Mouse (Mus musculus) heart, postnatal 0 days (tissue): ENCODE results near the gene Zbtb40.

Source experiments
- CTCF ChIP-seq: IDR thresholded peaks from 2 replicates; pipeline ENCODE4 v1.5.1; 2016; ENCODE audit warnings: antibody characterized with exemption, control low read depth, low read depth
- EP300 ChIP-seq: IDR thresholded peaks from 2 replicates; pipeline ENCODE4 v1.6.1; 2016; ENCODE audit warnings: antibody characterized with exemption, low read depth

DNA sequence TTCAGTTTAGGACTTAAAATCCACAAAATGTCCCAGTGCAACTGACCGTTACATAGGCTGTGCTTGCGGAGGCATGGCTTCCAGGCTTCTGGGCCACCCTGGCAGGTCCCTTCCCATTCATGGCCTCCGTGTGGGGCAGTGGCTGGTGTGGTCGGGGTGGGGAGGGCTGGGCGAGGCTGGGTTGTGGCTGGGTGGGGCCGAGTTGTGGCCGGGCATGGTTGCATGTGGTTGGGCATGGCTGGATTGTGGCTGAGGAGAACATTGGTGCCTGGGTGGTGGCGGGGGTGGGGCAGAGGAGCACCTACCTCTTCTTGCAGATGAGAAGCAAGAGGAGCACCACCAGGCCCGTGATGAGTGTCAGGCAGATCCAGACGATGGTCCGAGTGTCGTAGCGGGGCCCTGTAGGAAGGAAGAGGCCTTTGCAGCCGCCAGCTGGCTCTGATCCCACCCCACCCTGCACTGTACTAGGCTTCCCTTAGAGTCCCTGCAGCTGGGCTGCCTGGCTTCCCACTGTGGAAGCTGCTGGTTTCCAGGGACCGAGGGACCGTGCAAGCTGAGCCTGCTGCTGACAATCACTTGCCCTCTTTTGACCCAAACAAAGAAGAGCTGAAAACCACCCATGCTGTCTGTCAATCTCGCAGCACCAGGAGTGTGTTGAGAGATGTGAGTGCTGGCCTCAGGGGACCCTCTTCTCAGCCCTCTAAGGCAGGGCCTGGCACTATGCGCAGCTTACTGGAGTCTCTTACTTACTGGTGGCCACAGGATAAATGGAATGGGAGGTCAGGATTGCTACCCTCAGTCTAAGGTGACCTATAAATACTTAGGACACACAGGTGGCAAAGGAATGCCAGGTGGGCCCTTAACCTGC lies 113.6 kb downstream of the Zbtb40 start:
- TF ChIP-seq CTCF (no peak), EP300 (no peak)
